In genomic region chr8:123761883-123762270, GRCm38 (mm10) we compare ENCODE assay signal across 13 mouse cellular contexts. TPM values are rescaled to one million over a fixed set of nuclear protein-coding genes. Genes with fewer than 3 reads are reported as not detected.
DNase-seq lines count a peak whose midpoint lies in the region; ATAC-seq and TF ChIP-seq lines count a peak whose summit lies in the region.
"Had no signal": no experiment of that assay in that cellular context is flagged by ENCODE, and none has a peak within 500 bp of the region (broad histone marks: within the 10 kb centered on the region; RNA-seq: fewer than 3 reads in every experiment).

No protein-coding gene starts in this region.

- H3K4me1 ChIP-seq in heart, embryonic 11.5 days (ENCODE audit: control insufficient read depth, insufficient read depth, low read length), result peaks cover 32% of the 10 kb centered on the region
- H3K4me1 ChIP-seq in E14TG2a.4 (replicated peaks; ENCODE audit: low read depth, low read length), result peaks cover 73% of the 10 kb centered on the region

- no peaks in the 10 kb centered on the region for H3K36me3 ChIP-seq in heart, embryonic 11.5 days (ENCODE audit: control insufficient read depth, insufficient read depth, low read length)
- H3K36me3 ChIP-seq in E14TG2a.4 (ENCODE audit: insufficient read depth, low read length), result no peaks in the 10 kb centered on the region
- H3K36me3 ChIP-seq: forebrain, embryonic 10.5 days had no signal

- no peaks in the 10 kb centered on the region for H3K27me3 ChIP-seq in heart, embryonic 11.5 days (ENCODE audit: control insufficient read depth, insufficient read depth, low read length)
- H3K27me3 ChIP-seq in E14TG2a.4 (ENCODE audit: insufficient read depth, low read length), result no peaks in the 10 kb centered on the region; the same call in 1 of the 2 replicates

- no peaks in the 10 kb centered on the region for H3K9me3 ChIP-seq in heart, embryonic 11.5 days (replicated peaks; ENCODE audit: control insufficient read depth, low read length)
- no peaks in the 10 kb centered on the region for H3K9me3 ChIP-seq in E14TG2a.4 (ENCODE audit: low read length)
- H3K9me3 ChIP-seq: forebrain, embryonic 10.5 days had no signal

- peak overlapping the region; percentile 60; the same call in 1 of the 2 replicates for H3K27ac ChIP-seq in heart, embryonic 11.5 days (ENCODE audit: low read depth, low read length)
- H3K27ac ChIP-seq in left cerebral cortex, adult 2 months, result 0 out of 2 replicates have a peak overlapping the region, but pooled peaks have one; percentile 28
- H3K27ac ChIP-seq: macrophage had no signal

- no peak for TF ChIP-seq CTCF in left cerebral cortex, adult 2 months (IDR thresholded peaks at IDR 0.05)
- TF ChIP-seq CTCF in E14TG2a.4 (conservative IDR thresholded peaks at IDR 0.05; ENCODE audit: low read length), result no peak

- no peak overlapping the region for H3K9ac ChIP-seq in heart, embryonic 11.5 days (ENCODE audit: low read depth, low read length)

- 46% methylated on average over 3 of the region's 4 CpGs for WGBS in heart, embryonic 11.5 days (ENCODE audit: insufficient replicate concordance)

- DNase-seq in heart, postnatal 14 days, result no peak
- DNase-seq in left cerebral cortex, adult 2 months (ENCODE audit: extremely low spot score in 1 of 2, low spot score in 2 of 2), result no peak
- DNase-seq in left cerebral cortex, adult 8-10 months (ENCODE audit: low spot score in 2 of 2), result no peak
- DNase-seq in ZHBTc4 (ENCODE audit: low read depth, low spot score), result peak; percentile 71
- no peak for DNase-seq in urinary bladder, adult 18-20 months (ENCODE audit: low spot score in 2 of 2)
- DNase-seq: layer of hippocampus, adult 9-11 months; right cerebral cortex, adult 18-20 months; thymus, postnatal 36 days had no signal

- no peak overlapping the region; the same call in 1 of the 2 replicates for H3K4me2 ChIP-seq in heart, embryonic 11.5 days

- intact Hi-C loops in heart, postnatal 14 days (cut with DNase I), result no loop called here
- intact Hi-C loops in left cerebral cortex, adult 2 months (cut with DNase I), result no loop called here

- H3K4me3 ChIP-seq in heart, embryonic 11.5 days (ENCODE audit: low read depth, low read length), result no peak overlapping the region
- no peak overlapping the region for H3K4me3 ChIP-seq in left cerebral cortex, adult 2 months
- H3K4me3 ChIP-seq in E14TG2a.4 (replicated peaks; ENCODE audit: low read length), result peak overlapping the region; percentile 72

- no peak for ATAC-seq in heart, embryonic 11.5 days (replicated peaks; ENCODE audit: insufficient number of reproducible peaks, low FRiP score, low TSS enrichment)
- ATAC-seq: intestine, postnatal 0 days had no signal

RNA-seq across cellular contexts. Expression of gene Rab4a, which starts 43.9 kb away (rescaled TPM):
- polyA plus RNA-seq in heart, embryonic 11.5 days (2014; fragmentation: Nextera tagmentation; extraction: Ambion mirVana), result 55.0 and 58.7 TPM in 2 replicates
- total RNA-seq in heart, postnatal 14 days (2021), result 1 to 10 TPM; 7.8 to 7.9 TPM
- 10 to 100 TPM; 39.8 to 48.9 TPM for total RNA-seq in left cerebral cortex, adult 2 months (2021)
- total RNA-seq in left cerebral cortex, adult 8-10 months (2022), result 10 to 100 TPM; 42.5 to 47.9 (median 45.1) TPM

Comparison
In these comparisons a context has a peak if more than half of its experiments do, and no peak if none do; other contexts are left out.
1. RNA of gene Rab4a, which starts 43.9 kb away (total RNA-seq): 39.8 to 48.9 TPM in left cerebral cortex, adult 2 months and 42.5 to 47.9 TPM in left cerebral cortex, adult 8-10 months; 7.8 to 7.9 TPM in heart, postnatal 14 days; every median in the first group is over 4 times any median in the second.